Mouse (Mus musculus) cerebellum, postnatal 36 days (tissue): ENCODE results near the gene Ecpas.
A peak's percentile ranks its signal among the peaks of the same experiment; 100 is the strongest.

Source experiments
- DNase-seq, 2 experiments: peaks; one replicate each; pipeline ENCODE4 v3.0.0; 2021 to 2022; ENCODE audit warnings: mixed read lengths in 2 of 2

Gene Ecpas

DNA sequence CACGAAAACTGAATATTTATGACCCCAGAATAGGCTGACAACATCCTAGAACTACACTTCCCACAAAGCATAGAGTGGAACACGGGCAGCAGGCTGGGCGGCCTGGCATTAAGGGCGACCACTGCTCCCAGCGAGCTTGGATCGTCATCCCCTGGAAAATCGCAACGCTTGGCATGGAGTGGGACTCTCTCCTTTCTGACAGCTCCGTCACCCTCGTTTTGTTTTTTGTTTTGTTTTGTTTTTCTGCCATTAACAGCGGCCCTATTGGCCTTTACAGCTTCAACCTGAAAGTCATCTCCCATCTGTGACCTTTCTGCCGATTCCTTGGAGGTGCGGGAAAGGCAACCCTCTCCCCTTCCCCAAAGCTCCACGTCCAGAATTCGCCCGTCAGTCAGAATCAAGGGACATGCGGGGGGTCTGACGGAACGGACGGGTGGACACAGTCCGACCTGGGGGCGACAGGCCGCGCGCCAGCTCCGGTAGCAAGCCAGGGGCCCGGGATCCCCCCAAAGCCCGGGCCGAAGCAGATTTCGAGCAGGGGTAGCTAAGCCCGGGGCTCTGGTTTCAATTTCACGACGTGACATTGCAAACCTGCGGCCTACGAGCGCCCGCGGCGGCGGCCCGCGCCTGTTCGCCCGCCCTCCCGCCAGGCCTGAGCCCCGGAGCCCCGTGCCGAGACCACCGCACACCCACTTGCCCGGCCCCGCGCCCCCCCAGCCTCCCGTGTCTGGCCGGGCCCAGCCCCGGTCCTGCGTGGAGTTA is 1.3 kb downstream of the Ecpas start:
- DNase-seq, result peak; percentile 62 to 64

DNA sequence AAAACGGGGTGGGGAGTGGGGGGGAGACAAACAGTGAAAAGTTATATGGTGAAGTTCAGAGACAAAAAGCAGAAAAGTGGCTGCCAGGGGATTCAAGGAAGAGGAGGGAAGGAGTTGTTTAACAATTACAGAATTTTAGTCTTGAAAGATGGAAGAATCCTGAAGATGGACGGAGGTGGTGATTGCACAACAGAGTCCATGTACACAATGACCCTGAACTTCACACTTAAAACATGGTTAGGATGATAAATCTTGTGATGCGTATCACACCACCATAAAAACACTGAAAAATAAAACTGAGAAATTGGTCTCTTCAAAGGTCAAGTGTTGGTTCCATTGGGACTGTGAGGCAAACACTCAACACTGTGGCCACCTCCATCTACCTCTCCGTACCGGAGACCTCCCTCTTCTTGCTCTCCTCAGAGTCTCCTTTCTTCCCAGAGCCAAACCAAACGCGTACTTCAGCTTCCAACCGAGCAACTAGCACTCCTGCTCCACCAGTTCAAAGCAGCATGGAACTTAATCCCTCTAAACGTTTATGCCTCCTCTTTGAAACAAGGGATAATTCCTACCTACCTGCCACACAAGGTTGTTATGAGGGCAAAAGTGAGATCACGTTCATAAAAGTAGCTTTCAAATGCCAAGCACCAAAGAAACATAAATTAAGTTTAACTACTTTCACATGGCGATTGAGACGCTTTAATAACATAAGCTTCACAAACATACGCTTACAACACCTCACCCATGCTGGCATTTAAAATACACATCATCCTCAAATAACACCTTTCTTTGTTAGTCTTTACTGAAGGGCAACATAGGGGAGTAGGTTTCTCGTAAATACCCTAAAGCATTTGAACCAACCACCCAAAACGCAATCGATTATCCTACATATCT is 2.1 kb downstream of the Ecpas start:
- no peak for DNase-seq

DNA sequence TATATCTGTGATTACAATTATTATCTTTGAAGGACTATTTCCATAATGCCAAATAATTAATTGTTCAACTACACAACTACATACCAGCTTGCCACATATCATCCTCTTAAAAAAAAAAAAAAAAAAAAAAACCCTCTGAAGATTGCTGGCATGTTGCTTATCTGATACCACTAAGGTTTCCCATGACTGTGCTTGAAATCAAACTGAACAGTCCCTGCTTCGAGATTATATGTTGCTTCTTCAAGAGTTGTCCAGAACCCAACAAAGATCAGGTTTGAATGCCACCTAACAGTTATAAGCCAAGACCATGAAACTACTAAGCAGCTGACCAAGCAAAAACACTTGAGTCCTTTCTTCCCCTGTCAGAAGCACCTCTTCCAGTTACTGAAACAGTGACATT is 5.1 kb downstream of the Ecpas start:
- DNase-seq, result no peak

DNA sequence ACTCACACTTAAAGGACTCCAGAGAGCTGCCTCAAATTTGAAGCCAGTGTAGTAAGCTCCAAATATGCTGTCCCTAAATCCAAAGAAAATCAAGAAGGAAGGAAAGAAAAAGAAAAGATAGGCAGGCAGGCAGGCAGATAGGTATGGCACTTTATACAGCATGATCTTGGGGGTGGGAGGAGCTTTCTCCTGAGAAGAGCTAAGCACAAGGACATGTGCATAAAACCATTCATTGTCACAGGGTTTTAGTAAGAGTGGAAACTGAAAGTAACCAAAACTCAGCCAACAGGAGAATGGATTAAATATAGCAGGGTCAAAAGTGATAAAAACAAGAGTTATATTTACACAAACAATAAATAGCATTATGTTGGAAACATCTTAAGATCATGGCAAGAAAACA is 14.2 kb downstream of the Ecpas start:
- DNase-seq, result no peak

DNA sequence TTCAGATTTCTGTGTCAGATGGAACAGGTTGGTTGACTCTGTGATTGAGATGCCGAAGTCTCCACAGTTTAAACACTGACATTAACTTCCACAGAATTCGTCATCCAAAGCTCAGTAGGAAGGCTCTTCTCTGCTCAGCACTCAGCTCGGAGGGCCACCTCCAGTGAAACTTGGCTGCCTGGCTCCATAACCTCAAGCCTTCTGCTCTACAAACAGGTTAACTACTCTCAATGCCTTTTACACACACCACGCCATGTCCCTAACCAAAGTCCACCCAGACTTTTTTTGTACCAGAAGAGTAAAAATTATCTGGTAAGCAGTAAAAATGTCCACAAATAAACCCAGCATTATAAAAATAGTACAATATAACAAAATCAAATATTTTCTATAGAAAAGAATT is 15.1 kb downstream of the Ecpas start:
- DNase-seq, result peak in 1 of 2 experiments; percentile 29

DNA sequence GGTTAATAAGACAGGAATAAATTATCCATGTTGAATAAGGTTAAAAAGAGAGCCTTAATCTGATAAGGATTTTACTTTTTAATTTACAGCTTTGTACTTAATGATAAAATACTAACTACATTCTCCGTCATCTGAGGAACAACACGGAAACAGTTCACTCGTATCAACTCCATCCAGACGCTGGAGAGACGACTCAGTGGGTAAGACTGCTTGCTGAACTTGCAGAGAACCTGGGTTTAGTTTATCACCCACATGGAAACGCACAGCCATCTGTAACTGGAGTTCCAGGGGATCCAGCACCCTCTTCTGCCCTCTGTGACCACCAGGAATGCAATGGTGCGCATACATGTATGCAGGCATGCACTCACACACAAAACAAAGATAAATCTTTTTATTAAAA is 18.1 kb downstream of the Ecpas start:
- DNase-seq, result no peak

DNA sequence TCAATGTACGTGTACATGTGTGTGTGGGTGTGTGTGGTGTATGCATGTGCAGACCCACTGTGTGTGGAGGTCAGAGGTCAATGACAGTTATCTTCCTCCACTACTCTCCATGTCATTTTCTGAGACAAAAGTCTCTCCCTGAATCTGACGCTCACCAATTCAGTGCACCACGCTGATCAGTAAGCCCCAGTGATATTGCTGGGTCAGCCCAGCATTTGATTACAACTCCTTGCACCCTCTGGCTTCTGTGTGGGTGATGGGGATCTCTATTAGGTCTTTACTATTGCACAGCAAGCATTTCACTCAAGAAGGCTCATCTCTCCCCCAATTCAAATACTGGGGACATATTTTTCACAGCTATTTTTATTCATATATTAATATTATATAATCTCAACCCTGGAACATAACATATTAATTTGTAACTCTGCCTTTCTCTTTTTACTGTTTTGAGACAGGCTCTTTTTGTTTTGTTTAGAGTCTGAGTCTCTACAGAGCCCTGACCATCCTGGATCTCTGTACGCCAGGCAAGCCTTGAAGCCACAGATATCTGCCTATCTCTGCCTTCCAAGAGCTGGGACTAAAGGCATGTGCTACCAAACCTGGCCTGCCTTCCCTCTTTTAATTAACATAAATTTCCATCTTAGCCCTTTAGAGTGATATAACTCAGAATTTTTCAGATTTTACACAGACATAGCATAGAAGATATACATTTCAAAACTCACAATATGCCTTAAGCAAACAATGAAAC is 22.3 kb downstream of the Ecpas start:
- DNase-seq, result no peak

DNA sequence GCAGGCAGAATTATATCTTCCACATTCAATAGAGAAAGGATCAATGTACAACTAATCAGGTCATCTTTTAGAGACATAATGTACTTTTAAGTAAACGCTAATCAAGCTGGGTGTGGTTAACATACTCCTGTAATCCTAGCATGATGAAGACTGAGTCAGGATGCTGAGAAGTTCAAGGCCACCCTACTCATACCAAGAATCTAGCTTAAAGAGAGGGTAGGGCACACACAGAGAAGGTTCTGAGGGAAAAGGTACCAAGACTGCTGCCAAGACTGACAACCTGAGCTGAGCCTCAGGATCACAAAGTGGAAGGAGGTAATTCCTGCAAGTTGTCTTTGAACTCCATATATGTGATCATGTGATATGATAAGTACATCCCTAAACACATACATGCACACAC is 24.0 kb downstream of the Ecpas start:
- DNase-seq, result no peak

DNA sequence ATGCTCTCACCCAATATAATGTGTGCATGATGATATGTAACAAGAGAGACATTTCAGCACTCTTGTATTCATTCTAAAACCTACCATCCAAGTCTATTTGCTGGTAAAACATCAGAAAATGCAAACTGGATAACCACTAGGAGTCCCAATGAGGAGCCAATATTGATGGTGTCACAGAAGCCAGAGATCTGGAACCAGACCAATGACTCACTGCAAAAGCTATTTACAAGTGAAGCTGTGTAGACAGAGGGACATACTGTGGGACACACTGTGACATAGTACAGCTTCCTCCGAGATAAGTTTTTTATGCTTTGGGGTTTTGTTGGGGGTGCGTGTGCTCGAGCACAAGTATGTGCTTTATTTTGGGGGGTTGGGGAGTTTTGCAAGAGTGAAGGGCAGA is 24.9 kb downstream of the Ecpas start:
- DNase-seq, result no peak

DNA sequence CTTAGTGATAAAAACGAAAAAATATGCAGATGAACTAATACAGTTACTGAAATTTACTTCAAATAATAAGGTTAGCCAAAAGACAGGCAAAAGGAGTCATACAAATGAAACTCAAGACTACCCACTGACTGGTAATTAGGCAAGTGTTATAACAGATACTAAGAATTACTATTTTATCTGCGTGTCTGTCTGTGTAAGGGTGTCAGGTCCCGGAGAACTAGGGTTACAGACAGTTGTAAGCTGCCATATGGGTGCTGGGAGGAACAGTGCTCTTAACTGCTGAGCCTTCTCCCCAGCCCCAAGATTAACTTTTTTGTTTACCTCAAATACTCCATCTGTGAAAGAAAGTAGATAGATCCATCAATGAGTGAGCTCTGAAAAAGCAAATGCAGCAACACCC is 25.8 kb downstream of the Ecpas start:
- DNase-seq, result no peak

DNA sequence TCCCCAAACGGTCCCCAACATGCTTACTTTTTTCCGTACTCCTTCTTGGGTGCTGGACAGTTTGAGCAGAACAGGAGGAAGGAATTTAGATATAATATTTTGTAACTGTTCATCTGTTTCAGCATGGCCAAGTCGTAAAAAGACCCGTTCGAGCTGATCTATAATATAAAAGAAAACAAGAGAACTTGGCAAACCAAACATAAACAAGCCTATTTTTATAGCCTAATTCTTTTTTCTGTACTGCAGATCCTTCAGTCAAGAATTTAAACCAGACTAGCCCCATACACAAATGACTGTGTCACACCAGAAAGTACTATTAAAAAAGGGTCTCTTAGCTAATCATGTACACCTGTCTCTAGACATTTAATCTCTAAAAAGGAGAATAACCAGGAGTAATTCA is 27.2 kb downstream of the Ecpas start:
- DNase-seq, result no peak

DNA sequence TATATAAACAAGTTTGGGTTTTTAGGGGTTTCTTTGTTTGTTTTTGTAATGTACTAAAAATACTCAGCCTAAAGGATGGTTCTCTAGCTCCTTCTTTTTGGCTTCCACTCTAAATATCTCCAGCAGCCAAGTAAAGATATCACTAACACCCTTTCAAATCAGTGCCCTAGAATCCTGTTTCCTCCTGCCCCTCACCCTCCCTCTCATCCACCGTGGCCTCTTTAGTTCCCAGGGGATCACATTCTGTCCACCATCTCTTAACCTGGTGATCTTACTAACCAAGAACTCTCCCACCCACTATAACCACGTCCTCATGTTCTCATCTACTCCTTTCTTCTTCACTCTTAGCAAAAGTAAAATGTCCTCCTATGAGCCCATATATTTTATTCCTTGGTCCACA is 28.7 kb downstream of the Ecpas start:
- no peak for DNase-seq

DNA sequence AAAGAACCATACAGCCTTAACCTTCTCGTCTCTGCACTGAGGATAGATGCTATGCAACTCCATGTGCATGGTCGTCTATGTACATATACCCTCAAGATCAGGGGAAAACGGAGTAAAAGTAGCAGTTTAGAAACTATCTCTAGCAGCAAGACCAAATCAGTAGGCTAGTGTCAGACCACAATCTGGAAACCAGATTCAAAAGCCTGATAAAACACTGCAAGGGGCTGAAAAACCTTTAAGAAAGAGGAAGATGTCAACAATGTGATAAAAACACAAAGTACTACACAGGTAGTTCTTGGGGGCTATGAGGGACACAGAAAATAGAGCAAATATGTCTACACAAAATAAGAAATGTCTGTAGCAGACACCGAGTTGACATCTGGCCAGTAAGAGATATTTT is 38.2 kb downstream of the Ecpas start:
- DNase-seq, result no peak

DNA sequence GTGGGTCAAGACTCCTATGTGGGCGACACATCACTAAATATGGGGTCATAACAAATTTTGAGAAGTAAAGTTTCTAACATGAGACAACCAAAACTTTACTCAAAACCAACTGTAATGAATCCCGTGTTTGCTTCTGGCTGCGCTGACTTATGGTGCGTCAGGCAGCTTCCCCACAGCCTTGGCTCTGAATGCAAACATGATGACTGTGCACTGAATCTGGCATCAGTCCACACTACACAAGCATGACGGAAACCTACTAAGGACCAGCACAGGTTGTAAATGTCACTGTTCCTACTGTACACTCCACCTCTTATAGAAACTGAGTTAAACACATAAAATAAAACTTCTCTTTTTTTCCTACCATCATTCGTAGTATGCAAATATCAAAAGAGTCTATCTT is 45.3 kb downstream of the Ecpas start:
- peak; percentile 38 to 57 for DNase-seq

DNA sequence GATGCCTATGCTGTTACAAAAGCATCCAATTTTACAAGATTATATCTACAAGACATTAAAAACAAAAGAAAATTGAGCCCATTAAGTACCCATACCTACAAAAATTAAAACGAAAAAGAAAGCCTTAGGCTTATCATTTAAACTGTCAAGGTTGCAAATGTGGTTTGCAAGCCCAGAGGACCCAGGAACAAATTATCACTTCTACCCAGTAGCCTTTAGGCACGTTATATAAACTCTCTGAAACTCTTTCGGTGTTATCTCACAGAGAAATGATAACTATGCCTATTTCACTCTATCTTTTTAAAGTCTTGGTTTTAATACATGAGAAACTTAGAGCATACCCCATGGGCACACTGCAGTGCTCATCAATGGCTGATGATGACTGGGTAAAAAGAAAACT is 79.6 kb downstream of the Ecpas start:
- DNase-seq, result no peak

DNA sequence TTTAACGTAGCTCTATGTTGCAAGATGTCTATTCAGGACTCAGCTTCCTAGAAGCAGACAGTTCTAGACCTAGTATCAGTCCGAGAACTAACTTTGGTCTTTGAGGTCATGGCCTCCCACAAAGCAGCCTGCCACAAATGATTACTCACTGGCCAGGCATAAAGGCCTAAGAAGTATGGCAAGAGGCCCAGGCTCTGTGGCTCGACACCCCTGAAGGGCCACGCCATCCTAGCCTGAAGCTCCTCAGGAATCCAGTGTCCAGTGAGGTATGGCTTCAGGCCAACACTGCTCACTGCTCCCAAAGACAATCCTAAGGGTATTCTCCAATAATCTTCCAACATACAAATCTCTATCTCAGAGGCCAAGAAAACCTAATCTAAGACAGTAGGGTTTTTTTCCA is 86.6 kb downstream of the Ecpas start:
- DNase-seq, result no peak

DNA sequence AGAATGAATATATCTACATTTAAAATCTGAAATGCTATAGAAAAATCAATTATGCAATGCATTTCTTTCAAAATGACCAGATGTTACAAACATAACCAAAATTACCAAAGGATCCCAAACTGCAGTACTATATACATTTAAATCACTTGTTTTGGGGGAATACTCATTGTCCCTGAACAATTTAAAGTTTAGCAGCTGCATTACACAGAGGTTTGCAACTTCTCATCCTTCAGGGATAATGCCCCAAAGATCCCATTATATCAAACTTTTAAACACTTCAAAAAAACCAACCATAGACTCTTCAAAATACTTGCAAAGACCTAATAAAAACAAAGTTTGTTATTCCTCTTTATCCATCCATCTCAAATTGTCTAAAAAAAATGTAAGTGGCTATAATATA is 124.9 kb downstream of the Ecpas start, which contains the start of gene Olfr267:
Gene Olfr267, minus strand, starts transcription at position 101 of the 400 bp plus-strand sequence.
- DNase-seq, result no peak

DNA sequence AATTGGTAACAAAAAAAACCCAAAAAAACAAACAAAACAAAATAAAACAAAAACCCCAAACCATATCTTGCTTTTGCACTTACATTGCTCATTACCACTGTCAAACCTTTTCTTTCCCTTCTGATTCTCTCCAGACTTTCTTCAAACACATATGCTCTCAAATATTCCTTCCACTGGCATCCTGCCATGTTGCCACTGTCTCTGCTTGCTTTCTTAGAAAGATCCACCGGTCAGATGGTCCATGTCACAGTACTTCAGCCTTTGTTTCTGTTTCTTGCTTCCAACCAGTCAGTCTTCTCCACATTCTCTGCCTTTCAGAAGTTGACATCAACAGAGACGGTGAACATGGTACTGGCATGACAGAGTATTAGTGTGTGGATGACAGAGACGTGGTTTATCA is 125.9 kb downstream of the Ecpas start:
- DNase-seq, result no peak

DNA sequence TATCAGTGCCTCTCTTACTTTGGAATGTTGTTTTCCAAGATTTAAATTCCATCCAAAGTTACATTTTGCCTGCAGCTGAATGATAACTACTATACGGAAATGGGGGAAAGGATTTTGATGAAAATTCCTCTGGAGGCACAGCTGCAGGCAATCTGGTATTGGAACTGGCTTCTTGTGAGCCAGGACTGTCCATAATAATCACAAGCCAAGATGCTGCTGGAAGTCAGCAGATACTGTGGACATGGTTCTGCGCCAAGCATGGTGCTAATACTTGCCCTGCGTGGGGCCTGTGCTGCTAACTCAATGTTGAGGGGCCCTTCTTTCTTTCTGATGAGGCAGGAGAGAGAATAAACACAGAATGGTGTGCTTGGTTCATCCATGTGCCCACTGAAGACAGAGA is 149.1 kb downstream of the Ecpas start:
- DNase-seq, result no peak

DNA sequence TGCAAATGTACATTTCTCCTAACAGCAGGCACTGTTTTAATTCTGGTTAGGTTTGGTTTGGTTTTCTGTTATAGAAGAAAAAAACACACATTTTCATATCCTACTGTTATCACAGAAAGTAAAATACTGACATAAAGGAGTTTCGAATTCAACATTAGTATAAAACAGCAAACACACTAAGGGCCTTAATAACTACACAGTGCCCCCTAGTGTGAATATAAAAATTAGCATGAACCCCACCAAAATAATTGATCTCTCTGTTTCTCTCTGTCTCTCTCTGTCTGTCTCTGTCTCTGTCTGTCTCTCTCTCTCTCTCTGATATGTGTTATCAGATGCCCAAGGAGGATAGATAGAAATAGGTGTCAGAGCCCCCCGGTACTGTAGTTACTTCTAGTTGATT is 163.0 kb downstream of the Ecpas start:
- DNase-seq, result no peak

DNA sequence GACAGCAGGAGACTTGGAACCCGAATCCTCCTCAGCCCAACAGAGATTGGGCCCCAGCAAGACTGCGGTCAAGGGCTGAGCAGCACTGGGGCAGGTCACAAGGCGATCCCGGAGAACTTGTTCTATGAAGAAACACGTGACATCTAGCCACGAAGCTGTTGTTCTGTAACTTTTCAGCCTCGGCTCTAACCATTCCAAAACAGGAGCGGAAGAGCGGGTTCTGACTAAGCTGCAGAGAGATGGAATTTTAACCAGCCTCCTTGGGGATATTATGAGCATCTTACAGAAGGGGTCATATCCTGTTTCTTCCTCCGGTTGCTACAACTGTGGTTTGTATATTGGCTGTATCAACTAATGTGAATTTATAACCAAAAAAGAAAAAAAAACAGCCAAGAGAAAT is 163.4 kb downstream of the Ecpas start:
- DNase-seq, result no peak
